Mouse (Mus musculus): ENCODE results near the gene Sptlc3. TPM values are rescaled to one million over a fixed set of nuclear protein-coding genes. Genes with fewer than 3 reads are reported as not detected.

The Sptlc3 gene
- polyA plus RNA-seq, 1 experiment from 2014 or later, result not detected

GRCm38 (mm10) chr2:139612410-139613107, 118.8 kb downstream of the Sptlc3 start:
- DNase-seq (ENCODE audit: low spot score), result no peak
- Histone ChIP-seq H3K27me3 (replicated peaks; ENCODE audit: control insufficient read depth, insufficient read depth, low read length) (no peaks in the 10 kb centered on the region), H3K4me1 (ENCODE audit: control insufficient read depth, insufficient read depth, low read length) (peaks cover 16% of the 10 kb centered on the region), H3K36me3 (ENCODE audit: control insufficient read depth, insufficient read depth, low read length) (no peaks in the 10 kb centered on the region), H3K9ac (ENCODE audit: low read length) (no peak overlapping the region), H3K9me3 (replicated peaks; ENCODE audit: control insufficient read depth, low read length) (no peaks in the 10 kb centered on the region), H3K27ac (ENCODE audit: low read depth, low read length) (no peak overlapping the region), H3K4me2 (ENCODE audit: low read length) (no peak overlapping the region), H3K4me3 (ENCODE audit: low read depth, low read length) (no peak overlapping the region)
- WGBS, result 79% methylated on average over 10 of the region's 10 CpGs
- ATAC-seq, result no peak

DNA sequence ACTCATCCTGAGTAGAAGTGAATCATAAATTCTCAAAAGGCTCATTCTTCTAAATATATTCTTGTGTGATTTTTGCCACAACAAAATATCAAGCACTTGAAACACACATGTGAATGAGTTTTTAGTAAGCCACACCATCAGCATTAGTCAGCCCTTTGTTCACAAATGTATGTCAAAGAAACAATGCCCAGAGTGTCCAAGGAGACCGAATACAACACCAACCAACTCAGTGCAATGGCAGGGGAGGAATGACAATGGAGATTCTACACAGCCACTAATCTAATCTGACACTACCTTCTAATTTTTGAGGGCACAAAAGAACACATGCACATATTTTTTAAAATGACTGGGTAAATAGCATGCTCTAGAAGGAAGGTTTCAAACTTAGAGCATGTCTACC, 132.8 kb downstream of the Sptlc3 start:
- WGBS, result 67% methylated on average over 1 of the region's 1 CpGs

DNA sequence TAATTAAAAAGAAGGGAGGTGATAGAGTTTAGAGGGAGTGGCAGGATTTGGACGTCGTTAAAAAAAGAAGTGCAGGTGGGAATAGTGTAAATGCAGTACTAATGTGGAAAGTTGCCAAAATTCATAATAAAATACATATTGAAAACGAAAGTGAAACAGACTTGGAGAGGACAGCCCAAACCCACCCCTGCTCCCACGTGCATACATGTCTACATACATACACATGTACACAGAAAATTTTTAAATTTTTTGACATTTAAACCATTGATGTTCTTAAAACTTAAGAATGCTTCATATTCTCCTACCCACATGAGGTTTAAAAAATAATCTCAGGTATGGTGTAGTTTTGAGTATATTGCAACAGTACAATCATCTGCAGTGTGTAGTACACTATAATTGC, 135.0 kb downstream of the Sptlc3 start:
- Histone ChIP-seq H3K4me1 (ENCODE audit: control insufficient read depth, insufficient read depth, low read length) (no peaks in the 10 kb centered on the region), H3K9me3 (replicated peaks; ENCODE audit: control insufficient read depth, low read length) (no peaks in the 10 kb centered on the region), H3K36me3 (ENCODE audit: control insufficient read depth, insufficient read depth, low read length) (no peaks in the 10 kb centered on the region), H3K27ac (ENCODE audit: low read depth, low read length) (no peak overlapping the region), H3K4me3 (ENCODE audit: low read depth, low read length) (no peak overlapping the region), H3K9ac (ENCODE audit: low read length) (no peak overlapping the region), H3K27me3 (replicated peaks; ENCODE audit: control insufficient read depth, insufficient read depth, low read length) (no peaks in the 10 kb centered on the region), H3K4me2 (ENCODE audit: low read length) (no peak overlapping the region)
- WGBS, result 69% methylated on average over 4 of the region's 4 CpGs
- no peak for ATAC-seq
- no peak for DNase-seq (ENCODE audit: low spot score)

More for the DNA sequence above, 132.8 kb downstream of the Sptlc3 start:
- no peaks in the 10 kb centered on the region for H3K9me3 ChIP-seq (replicated peaks; ENCODE audit: control insufficient read depth, low read length)
- no peak overlapping the region for H3K4me3 ChIP-seq (ENCODE audit: low read depth, low read length)
- H3K27ac ChIP-seq (ENCODE audit: low read depth, low read length), result no peak overlapping the region
- no peaks in the 10 kb centered on the region for H3K36me3 ChIP-seq (ENCODE audit: control insufficient read depth, insufficient read depth, low read length)
- no peak overlapping the region for H3K4me2 ChIP-seq (ENCODE audit: low read length)
- H3K9ac ChIP-seq (ENCODE audit: low read length), result no peak overlapping the region
- no peak for DNase-seq (ENCODE audit: low spot score)
- H3K4me1 ChIP-seq (ENCODE audit: control insufficient read depth, insufficient read depth, low read length), result no peaks in the 10 kb centered on the region
- ATAC-seq, result no peak
- H3K27me3 ChIP-seq (replicated peaks; ENCODE audit: control insufficient read depth, insufficient read depth, low read length), result no peaks in the 10 kb centered on the region

DNA sequence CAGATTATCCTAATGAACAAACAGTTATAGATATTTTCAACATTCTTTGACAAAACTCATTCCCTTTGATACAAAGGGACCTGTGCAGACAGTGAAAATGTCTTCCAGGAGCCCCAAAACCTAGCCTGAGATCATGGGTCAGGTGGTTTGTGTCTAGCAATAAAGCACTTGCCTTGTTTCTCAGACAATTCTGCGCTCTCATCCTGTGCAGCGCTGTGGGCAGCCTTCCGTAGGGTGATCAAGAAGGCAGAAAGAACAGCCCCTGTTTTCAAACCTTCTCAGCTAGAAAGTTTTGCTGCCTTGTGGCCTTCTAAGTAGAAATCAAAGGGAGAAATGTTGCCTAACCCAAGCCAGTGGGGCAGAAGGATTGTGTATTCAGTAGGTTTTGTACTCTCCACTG, 135.9 kb downstream of the Sptlc3 start:
- DNase-seq (ENCODE audit: low spot score), result no peak
- no peaks in the 10 kb centered on the region for H3K9me3 ChIP-seq (replicated peaks; ENCODE audit: control insufficient read depth, low read length)
- 83% methylated on average over 3 of the region's 3 CpGs for WGBS
- no peak for ATAC-seq
- H3K36me3 ChIP-seq (ENCODE audit: control insufficient read depth, insufficient read depth, low read length), result no peaks in the 10 kb centered on the region
- H3K4me3 ChIP-seq (ENCODE audit: low read depth, low read length), result no peak overlapping the region
- no peak overlapping the region for H3K9ac ChIP-seq (ENCODE audit: low read length)
- H3K27me3 ChIP-seq (replicated peaks; ENCODE audit: control insufficient read depth, insufficient read depth, low read length), result no peaks in the 10 kb centered on the region
- no peak overlapping the region for H3K27ac ChIP-seq (ENCODE audit: low read depth, low read length)
- H3K4me1 ChIP-seq (ENCODE audit: control insufficient read depth, insufficient read depth, low read length), result no peaks in the 10 kb centered on the region
- no peak overlapping the region for H3K4me2 ChIP-seq (ENCODE audit: low read length)

GRCm38 (mm10) chr2:139634506-139634905, 140.8 kb downstream of the Sptlc3 start:
- 87% methylated on average over 4 of the region's 4 CpGs for WGBS
- H3K4me1 ChIP-seq (ENCODE audit: control insufficient read depth, insufficient read depth, low read length), result no peaks in the 10 kb centered on the region
- H3K27ac ChIP-seq (ENCODE audit: low read depth, low read length), result no peak overlapping the region
- H3K36me3 ChIP-seq (ENCODE audit: control insufficient read depth, insufficient read depth, low read length), result no peaks in the 10 kb centered on the region
- no peak for DNase-seq (ENCODE audit: low spot score)
- no peaks in the 10 kb centered on the region for H3K9me3 ChIP-seq (replicated peaks; ENCODE audit: control insufficient read depth, low read length)
- ATAC-seq, result no peak
- no peak overlapping the region for H3K4me3 ChIP-seq (ENCODE audit: low read depth, low read length)
- no peak overlapping the region for H3K9ac ChIP-seq (ENCODE audit: low read length)
- H3K4me2 ChIP-seq (ENCODE audit: low read length), result no peak overlapping the region
- no peaks in the 10 kb centered on the region for H3K27me3 ChIP-seq (replicated peaks; ENCODE audit: control insufficient read depth, insufficient read depth, low read length)

DNA sequence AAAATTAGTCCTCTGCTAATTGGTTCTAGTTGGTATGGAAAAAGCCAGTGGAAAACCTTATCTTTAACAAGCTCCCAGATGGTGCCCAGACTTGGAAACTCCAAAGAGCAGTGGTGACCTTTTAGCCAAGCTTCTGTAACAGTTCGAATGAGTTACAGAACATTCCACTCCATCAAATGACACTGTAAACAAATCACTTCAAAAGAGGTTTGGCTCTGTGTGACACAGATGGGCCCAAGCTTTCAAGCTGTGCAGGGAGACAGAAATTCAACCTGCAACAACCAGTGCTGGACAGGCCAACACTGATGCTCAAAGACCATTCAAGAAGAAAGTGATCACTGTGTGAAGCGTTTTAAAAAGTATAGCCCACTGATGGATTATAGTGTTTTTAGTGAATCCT, 144.1 kb downstream of the Sptlc3 start:
- no peaks in the 10 kb centered on the region for H3K27me3 ChIP-seq (replicated peaks; ENCODE audit: control insufficient read depth, insufficient read depth, low read length)
- WGBS, result 69% methylated on average over 2 of the region's 2 CpGs
- H3K36me3 ChIP-seq (ENCODE audit: control insufficient read depth, insufficient read depth, low read length), result no peaks in the 10 kb centered on the region
- DNase-seq (ENCODE audit: low spot score) (no peak), ATAC-seq (no peak)
- no peak overlapping the region for H3K9ac ChIP-seq (ENCODE audit: low read length)
- H3K4me3 ChIP-seq (ENCODE audit: low read depth, low read length), result no peak overlapping the region
- H3K27ac ChIP-seq (ENCODE audit: low read depth, low read length), result no peak overlapping the region
- no peaks in the 10 kb centered on the region for H3K9me3 ChIP-seq (replicated peaks; ENCODE audit: control insufficient read depth, low read length)
- no peak overlapping the region for H3K4me2 ChIP-seq (ENCODE audit: low read length)
- H3K4me1 ChIP-seq (ENCODE audit: control insufficient read depth, insufficient read depth, low read length), result no peaks in the 10 kb centered on the region

DNA sequence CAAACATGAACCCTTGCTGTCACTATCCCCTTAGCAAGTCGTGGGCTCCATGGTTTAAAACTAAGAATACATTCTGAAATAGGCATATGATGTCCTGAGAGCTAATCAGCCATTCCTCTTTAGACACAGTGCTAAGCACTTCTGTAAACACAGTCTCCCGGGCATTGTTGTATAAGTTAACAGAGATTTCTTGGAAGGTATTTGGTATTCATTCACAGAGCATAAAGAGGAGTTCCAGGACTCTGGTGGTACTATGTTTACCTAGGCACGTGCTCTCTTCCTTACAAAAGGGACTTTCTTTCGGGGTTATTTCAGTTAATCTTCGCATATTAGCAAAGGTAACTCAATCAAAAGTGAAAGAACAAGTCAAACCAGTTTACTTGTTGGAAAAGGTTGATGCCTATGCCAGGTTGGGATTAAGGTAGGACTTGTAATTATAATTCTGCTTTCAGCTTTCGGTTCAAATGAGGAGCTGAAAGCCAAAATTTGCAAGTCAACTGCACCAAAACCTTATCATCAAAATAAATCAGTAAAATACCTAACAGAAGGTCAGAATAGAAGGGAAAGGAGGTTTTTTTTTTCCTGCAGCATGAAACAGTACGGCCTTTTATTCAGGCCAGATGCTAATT, 148.2 kb downstream of the Sptlc3 start:
- Histone ChIP-seq H3K4me2 (ENCODE audit: low read length) (no peak overlapping the region), H3K36me3 (ENCODE audit: control insufficient read depth, insufficient read depth, low read length) (no peaks in the 10 kb centered on the region), H3K9me3 (replicated peaks; ENCODE audit: control insufficient read depth, low read length) (no peaks in the 10 kb centered on the region), H3K27ac (ENCODE audit: low read depth, low read length) (no peak overlapping the region), H3K4me1 (ENCODE audit: control insufficient read depth, insufficient read depth, low read length) (no peaks in the 10 kb centered on the region), H3K9ac (ENCODE audit: low read length) (no peak overlapping the region), H3K4me3 (ENCODE audit: low read depth, low read length) (no peak overlapping the region), H3K27me3 (replicated peaks; ENCODE audit: control insufficient read depth, insufficient read depth, low read length) (no peaks in the 10 kb centered on the region)
- WGBS, result 39% methylated on average over 7 of the region's 7 CpGs
- DNase-seq (ENCODE audit: low spot score) (no peak), ATAC-seq (no peak)

DNA sequence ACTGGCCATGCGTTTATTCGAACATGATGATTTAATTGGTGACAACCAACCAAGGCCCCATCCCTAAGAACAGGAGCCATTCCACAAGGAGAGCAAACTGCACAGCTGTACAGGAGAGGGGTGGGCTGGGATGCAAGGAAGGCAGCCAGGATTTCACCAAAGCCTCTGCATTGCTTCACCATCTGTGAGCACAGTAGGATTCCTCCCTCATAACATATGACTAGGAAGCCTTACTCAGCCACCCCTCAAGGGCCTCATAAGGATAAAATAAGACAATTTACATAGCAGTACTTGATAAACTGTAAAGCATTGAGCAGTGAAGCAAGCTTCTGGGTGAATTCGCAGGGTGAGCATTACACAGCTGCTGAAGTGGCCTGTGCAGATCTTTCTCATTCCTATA, 155.8 kb downstream of the Sptlc3 start:
- no peaks in the 10 kb centered on the region; the same call in none of the 2 replicates for H3K27me3 ChIP-seq (replicated peaks; ENCODE audit: control insufficient read depth, insufficient read depth, low read length)
- 85% methylated on average over 3 of the region's 3 CpGs for WGBS
- H3K36me3 ChIP-seq (ENCODE audit: control insufficient read depth, insufficient read depth, low read length), result no peaks in the 10 kb centered on the region
- H3K4me3 ChIP-seq (ENCODE audit: low read depth, low read length), result no peak overlapping the region
- no peaks in the 10 kb centered on the region for H3K4me1 ChIP-seq (ENCODE audit: control insufficient read depth, insufficient read depth, low read length)
- H3K27ac ChIP-seq (ENCODE audit: low read depth, low read length), result no peak overlapping the region
- H3K4me2 ChIP-seq (ENCODE audit: low read length), result no peak overlapping the region
- no peak overlapping the region for H3K9ac ChIP-seq (ENCODE audit: low read length)
- no peak; the same call in 1 of the 2 replicates for ATAC-seq
- no peaks in the 10 kb centered on the region for H3K9me3 ChIP-seq (replicated peaks; ENCODE audit: control insufficient read depth, low read length)
- peak; percentile 6 for DNase-seq (ENCODE audit: low spot score)

DNA sequence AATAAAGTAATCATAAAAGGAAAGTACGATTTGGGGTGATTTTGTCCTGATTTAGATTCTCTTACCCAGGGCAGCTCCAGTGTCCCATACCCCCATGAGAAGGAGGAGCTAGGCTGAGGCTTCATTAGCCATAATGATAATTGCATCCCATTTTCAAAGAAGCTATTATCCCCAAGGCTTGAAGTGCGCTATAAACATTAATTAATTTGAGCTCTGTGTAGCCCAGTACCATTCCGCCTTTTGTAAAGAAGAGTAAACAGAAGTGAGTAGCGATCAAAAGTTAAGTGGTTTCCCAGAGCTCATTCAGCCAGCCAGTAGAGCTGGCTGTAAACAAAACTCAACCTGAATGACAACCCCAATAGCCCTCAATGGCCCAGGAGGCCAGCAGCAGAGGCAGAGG, 163.0 kb downstream of the Sptlc3 start:
- ATAC-seq (peak; percentile 69), DNase-seq (ENCODE audit: low spot score) (peak; percentile 42)
- Histone ChIP-seq H3K9me3 (replicated peaks; ENCODE audit: control insufficient read depth, low read length) (no peaks in the 10 kb centered on the region), H3K9ac (ENCODE audit: low read length) (no peak overlapping the region), H3K27ac (ENCODE audit: low read depth, low read length) (no peak overlapping the region), H3K4me2 (ENCODE audit: low read length) (no peak overlapping the region), H3K36me3 (ENCODE audit: control insufficient read depth, insufficient read depth, low read length) (no peaks in the 10 kb centered on the region), H3K4me1 (ENCODE audit: control insufficient read depth, insufficient read depth, low read length) (no peaks in the 10 kb centered on the region), H3K27me3 (replicated peaks; ENCODE audit: control insufficient read depth, insufficient read depth, low read length) (peaks cover 13% of the 10 kb centered on the region), H3K4me3 (ENCODE audit: low read depth, low read length) (no peak overlapping the region)
- 21% methylated on average over 4 of the region's 4 CpGs for WGBS
